Mouse (Mus musculus) forebrain, postnatal 0 days (tissue): ENCODE data around the gene Lax1. TPM values are rescaled to one million over a fixed set of nuclear protein-coding genes. Genes with fewer than 3 reads are reported as not detected.

Experiments
- ATAC-seq: fragments of 200-750 bp; cut with Nextera tagmentation; 2 replicates; pipeline ENCODE4 v1.8.0; 2017; ENCODE audit warnings: mild to moderate bottlenecking, moderate library complexity
- DNase-seq: peaks from one replicate; pipeline ENCODE4 v3.0.0-alpha.2; 2015
- H3K27ac ChIP-seq: fragments of 300-500 bp; sonication (generic); 2 replicates; pipeline ENCODE4 v1.5.1; 2014; ENCODE audit warnings: low read depth, mild to moderate bottlenecking, antibody characterized with exemption, low read length, moderate library complexity, mixed read lengths
- H3K27me3 ChIP-seq: fragments of 300-500 bp; sonication (generic); 2 replicates; pipeline ENCODE4 v1.6.1; 2014; ENCODE audit warnings: mild to moderate bottlenecking, low read length, mixed read lengths; ENCODE audit not compliant: insufficient read depth
- H3K36me3 ChIP-seq: fragments of 300-500 bp; sonication (generic); 2 replicates; pipeline ENCODE4 v1.6.1; 2014; ENCODE audit warnings: mild to moderate bottlenecking, moderate library complexity; ENCODE audit not compliant: insufficient read depth
- H3K4me1 ChIP-seq: fragments of 300-500 bp; sonication (generic); 2 replicates; pipeline ENCODE4 v1.6.1; 2014; ENCODE audit warnings: antibody characterized with exemption; ENCODE audit not compliant: insufficient read depth
- H3K4me2 ChIP-seq: fragments of 300-500 bp; sonication (generic); 2 replicates; pipeline ENCODE4 v1.6.1; 2014; ENCODE audit warnings: low read depth, mild to moderate bottlenecking, moderate library complexity
- H3K4me3 ChIP-seq: fragments of 300-500 bp; sonication (generic); 2 replicates; pipeline ENCODE4 v1.5.1; 2014; ENCODE audit warnings: low read depth, low read length, mixed read lengths
- H3K9ac ChIP-seq: fragments of 300-500 bp; sonication (generic); 2 replicates; pipeline ENCODE4 v1.6.1; 2014; ENCODE audit warnings: mild to moderate bottlenecking
- H3K9me3 ChIP-seq: fragments of 300-500 bp; sonication (generic); 2 replicates; pipeline ENCODE4 v1.6.1; 2016; ENCODE audit warnings: low read length
- CTCF ChIP-seq: sonication (generic); IDR thresholded peaks from 2 replicates; pipeline ENCODE4 v1.5.1; 2016; ENCODE audit warnings: antibody characterized with exemption, control low read depth, low read depth
- WGBS: fragments of 180-500 bp; shearing (Covaris S2); extraction: QIAGEN DNeasy Blood & Tissue Kit; methylation state at CpG from one replicate; pipeline ENCODE4 v1.1.7; 2014; 5-methylcytosine and 5-hydroxymethylcytosine counted together
- microRNA-seq, 2 experiments: library from miRNA; unstranded; fragments of <30 nt; microRNA quantifications; one replicate each; pipeline ENCODE4; 2016
- polyA plus RNA-seq: library from polyadenylated mRNA; unstranded; fragments of >200 nt; fragmentation: Nextera tagmentation; extraction: Ambion mirVana; gene quantifications from 2 replicates; pipeline ENCODE4 v1.2.1, GENCODE M21; 2015
- total RNA-seq: library from RNA; depleted of rRNA; stranded (reverse); fragments of >200 nt; gene quantifications from 2 replicates; pipeline ENCODE4 v1.2.3, GENCODE M21; 2014; rRNA removed

Gene Lax1
- total and polyA plus RNA-seq, 2 experiments from 2014 or later = 0.10 to 0.14 TPM

DNA sequence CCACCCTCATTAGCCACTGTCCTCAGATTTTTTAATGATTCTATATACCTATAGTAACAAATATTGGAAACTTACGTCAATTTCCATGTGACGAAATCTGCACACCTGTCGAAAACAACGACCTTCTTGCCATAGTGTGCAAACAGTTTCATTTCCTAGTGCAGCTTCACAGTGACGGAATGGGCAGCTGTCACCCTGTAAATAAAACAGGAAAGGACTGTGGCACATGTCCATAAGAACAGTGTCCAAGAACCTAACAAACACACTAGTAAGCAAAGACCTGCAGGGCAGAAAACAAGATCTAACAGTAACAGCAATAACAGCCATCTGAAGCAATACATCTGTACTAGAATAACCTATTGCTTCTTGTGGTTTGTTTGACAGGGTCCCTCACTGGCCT, 44.3 kb downstream of the Lax1 start:
- 96% methylated on average over 5 of the region's 5 CpGs for WGBS
- no peak overlapping the region for H3K27ac ChIP-seq
- no peak overlapping the region for H3K9ac ChIP-seq
- DNase-seq (no peak), ATAC-seq (no peak)
- H3K9me3 ChIP-seq = no peaks in the 10 kb centered on the region
- no peak for TF ChIP-seq CTCF
- no peak overlapping the region for H3K4me3 ChIP-seq
- no peak overlapping the region for H3K4me2 ChIP-seq
- no peaks in the 10 kb centered on the region for H3K4me1 ChIP-seq
- H3K36me3 ChIP-seq = peaks cover 52% of the 10 kb centered on the region
- H3K27me3 ChIP-seq = no peaks in the 10 kb centered on the region

DNA sequence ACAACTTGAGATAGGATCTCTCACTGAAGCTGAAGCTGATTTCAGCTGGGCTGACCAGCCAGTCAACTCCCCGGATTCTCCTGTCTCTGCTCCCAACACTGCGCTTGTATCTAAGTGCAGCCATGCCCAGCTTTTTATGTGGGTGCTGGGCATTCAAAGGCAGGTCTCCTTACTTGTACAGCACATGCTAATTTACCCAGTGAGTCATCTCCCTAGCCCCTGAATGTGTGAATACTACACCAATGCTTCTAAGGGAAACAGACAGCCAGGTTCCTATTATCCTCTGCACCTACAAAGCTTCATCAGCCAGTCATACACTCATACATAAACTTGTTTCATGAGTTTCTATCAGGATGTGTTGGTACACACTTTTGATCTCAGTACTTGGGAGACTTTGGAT, 48.7 kb downstream of the Lax1 start:
- ATAC-seq (no peak), DNase-seq (no peak)
- Histone ChIP-seq H3K27me3 (no peaks in the 10 kb centered on the region), H3K27ac (no peak overlapping the region), H3K4me2 (no peak overlapping the region), H3K9me3 (no peaks in the 10 kb centered on the region), H3K4me3 (no peak overlapping the region), H3K4me1 (no peaks in the 10 kb centered on the region), H3K9ac (no peak overlapping the region), H3K36me3 (peaks cover 80% of the 10 kb centered on the region)
- WGBS = 95% methylated on average over 2 of the region's 2 CpGs
- TF ChIP-seq CTCF = no peak

DNA sequence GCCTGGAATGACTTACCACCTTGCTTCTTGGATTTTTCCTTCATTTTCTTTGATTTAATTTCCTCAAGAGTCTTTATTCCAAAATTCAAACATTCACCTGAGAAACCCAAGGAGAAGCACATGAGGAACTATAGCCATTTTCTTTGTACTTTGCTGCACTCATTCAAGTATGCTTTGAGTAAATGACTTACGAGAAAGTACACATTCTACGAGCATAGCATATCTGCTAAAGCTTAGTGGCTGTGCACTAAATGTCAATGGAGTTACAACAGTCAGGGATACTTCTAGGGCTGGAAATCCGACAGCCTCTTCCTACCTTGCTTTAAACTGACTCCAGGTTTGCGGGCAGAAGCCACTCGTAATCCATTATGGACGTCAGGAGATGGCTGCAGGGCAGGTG, 51.4 kb downstream of the Lax1 start:
- H3K36me3 ChIP-seq = peaks cover 78% of the 10 kb centered on the region

DNA sequence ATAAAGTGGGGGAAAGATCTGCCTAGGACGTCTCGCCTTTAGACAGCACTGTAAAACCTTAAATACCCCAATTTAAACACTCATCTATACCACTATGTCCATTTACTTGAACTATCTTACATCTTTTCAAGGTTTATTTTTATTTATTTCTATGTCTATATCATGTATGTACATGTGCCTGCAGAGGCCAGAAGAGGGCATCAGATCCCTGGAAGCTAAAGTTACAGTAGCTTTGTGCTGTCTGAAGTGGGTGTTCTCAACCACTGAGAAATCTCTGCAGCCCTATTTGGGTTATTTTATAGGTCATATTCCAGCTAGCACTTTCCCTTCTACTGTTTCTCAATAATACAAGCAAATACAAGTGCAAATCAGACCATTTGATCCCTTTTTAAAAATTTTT, 57.7 kb downstream of the Lax1 start:
- no peaks in the 10 kb centered on the region for H3K27me3 ChIP-seq
- H3K27ac ChIP-seq = no peak overlapping the region
- peak; percentile 22 for DNase-seq
- peaks cover 71% of the 10 kb centered on the region for H3K36me3 ChIP-seq
- 94% methylated on average over 2 of the region's 2 CpGs for WGBS
- H3K4me1 ChIP-seq = no peaks in the 10 kb centered on the region
- H3K9ac ChIP-seq = no peak overlapping the region
- H3K9me3 ChIP-seq = no peaks in the 10 kb centered on the region
- no peak overlapping the region for H3K4me3 ChIP-seq
- ATAC-seq = no peak
- no peak overlapping the region for H3K4me2 ChIP-seq
- TF ChIP-seq CTCF = peak; percentile 49

More for the DNA sequence above, 51.4 kb downstream of the Lax1 start:
- Histone ChIP-seq H3K27ac (no peak overlapping the region), H3K9ac (no peak overlapping the region), H3K4me3 (no peak overlapping the region), H3K27me3 (no peaks in the 10 kb centered on the region), H3K4me1 (no peaks in the 10 kb centered on the region), H3K9me3 (no peaks in the 10 kb centered on the region), H3K4me2 (no peak overlapping the region)
- ATAC-seq (no peak), DNase-seq (no peak)
- 94% methylated on average over 6 of the region's 6 CpGs for WGBS
- no peak for TF ChIP-seq CTCF

Small RNA genes within 50 kb of the gene (microRNA-seq; reads per million reads assigned to microRNA genes)
- 1.3 to 2.7 reads per million in 2 experiments for gene Mir6903

Other genes starting within 250 kb of the Lax1 start
- gene Snrpe, start 79.8 kb downstream of the Lax1 start, total RNA-seq = 199 and 291 TPM in 2 replicates
- 418 and 566 TPM in 2 replicates for gene Snrpe, start 79.8 kb downstream of the Lax1 start, polyA plus RNA-seq
- 5.7 and 6.4 TPM in 2 replicates for gene Zbed6, start 29.2 kb downstream of the Lax1 start, total RNA-seq
- not detected in 2 replicates for gene Zbed6, start 29.2 kb downstream of the Lax1 start, polyA plus RNA-seq
- gene Gm38394, start 28.8 kb downstream of the Lax1 start, total RNA-seq = 7.0 and 10.0 TPM in 2 replicates
- gene Gm38394, start 28.8 kb downstream of the Lax1 start, polyA plus RNA-seq = 0.78 and 1.4 TPM in 2 replicates
- 60.2 and 69.1 TPM in 2 replicates for gene Atp2b4, start 110.9 kb upstream of the Lax1 start, total RNA-seq
- 6.5 and 11.4 TPM in 2 replicates for gene Atp2b4, start 110.9 kb upstream of the Lax1 start, polyA plus RNA-seq
- 2.9 and 5.1 TPM in 2 replicates for gene Optc, start 217.9 kb upstream of the Lax1 start, total RNA-seq
- 1.8 and 2.4 TPM in 2 replicates for gene Optc, start 217.9 kb upstream of the Lax1 start, polyA plus RNA-seq
- 1.8 and 2.4 TPM in 2 replicates for gene Prelp, start 231.3 kb upstream of the Lax1 start, total RNA-seq
- 3.8 and 5.0 TPM in 2 replicates for gene Prelp, start 231.3 kb upstream of the Lax1 start, polyA plus RNA-seq